Mouse (Mus musculus) right cerebral cortex, postnatal 4 days (tissue): ENCODE results near the gene Coro1a.
"Not testable (repeated sequence)": the region's sequence is repeated elsewhere in the genome, so short reads cannot be mapped to it uniquely, and the experiment has no call there.

ENCODE experiments used
- DNase-seq: peaks from one replicate; pipeline ENCODE4 v3.0.0-alpha.2; 2022

The Coro1a gene

DNA sequence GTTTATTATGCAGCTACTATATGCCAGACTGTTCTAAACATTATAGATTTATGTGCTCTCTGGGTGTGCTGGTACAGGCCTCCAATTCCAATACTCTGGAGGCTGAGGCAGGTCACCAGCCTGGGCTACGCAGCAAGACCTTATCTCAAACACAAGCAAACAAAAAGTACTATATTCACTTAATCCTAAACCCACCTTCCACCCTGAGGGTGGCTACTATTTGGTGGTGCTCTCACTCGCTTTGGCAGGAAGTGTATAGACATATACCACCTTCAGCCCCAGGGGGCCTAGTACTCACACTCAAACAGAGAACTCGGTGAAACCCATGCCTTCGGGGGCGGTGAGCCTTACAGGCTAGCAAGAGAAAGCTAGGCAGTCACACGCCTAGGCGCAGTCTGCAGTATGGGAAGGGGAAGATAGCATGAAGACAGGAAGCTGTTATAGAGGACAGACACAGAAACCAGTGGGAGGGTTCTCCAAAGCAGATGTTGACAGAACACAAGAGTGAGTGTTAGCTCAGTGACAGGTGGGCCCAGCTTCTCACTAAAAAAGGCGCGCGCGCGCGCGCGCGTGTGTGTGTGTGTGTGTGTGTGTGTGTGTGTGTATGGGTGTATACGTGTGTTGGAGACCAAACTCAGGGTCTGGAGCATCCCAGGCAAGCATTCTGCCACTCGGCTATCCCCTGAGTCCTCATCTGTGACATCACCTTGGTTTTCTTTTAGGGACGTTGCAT lies at the start of gene Coro1a:
Coro1a (minus strand) TSS at position 346 of the 733 bp plus-strand sequence.
- no peak for DNase-seq

DNA sequence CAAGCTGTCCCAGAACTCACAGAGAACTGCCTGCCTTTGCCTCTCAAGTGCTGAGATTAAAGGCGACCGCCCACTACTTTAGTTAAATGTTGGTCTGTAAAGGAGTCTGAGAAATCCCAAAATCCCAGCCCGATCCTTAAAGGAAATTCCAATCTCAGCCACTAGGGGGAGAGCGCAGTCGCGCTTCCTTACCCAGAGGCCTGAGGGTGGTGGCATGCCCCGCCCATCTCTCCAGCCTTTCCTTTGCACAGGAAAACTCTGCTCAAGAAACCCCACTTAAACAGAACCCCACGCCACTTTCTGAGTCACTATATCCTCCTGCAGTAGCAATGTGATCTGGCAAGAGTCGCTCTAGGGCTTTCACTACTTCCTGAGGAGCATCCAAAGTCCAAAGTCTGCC lies 47.3 kb upstream of the Coro1a start:
- DNase-seq: peak; percentile 62

DNA sequence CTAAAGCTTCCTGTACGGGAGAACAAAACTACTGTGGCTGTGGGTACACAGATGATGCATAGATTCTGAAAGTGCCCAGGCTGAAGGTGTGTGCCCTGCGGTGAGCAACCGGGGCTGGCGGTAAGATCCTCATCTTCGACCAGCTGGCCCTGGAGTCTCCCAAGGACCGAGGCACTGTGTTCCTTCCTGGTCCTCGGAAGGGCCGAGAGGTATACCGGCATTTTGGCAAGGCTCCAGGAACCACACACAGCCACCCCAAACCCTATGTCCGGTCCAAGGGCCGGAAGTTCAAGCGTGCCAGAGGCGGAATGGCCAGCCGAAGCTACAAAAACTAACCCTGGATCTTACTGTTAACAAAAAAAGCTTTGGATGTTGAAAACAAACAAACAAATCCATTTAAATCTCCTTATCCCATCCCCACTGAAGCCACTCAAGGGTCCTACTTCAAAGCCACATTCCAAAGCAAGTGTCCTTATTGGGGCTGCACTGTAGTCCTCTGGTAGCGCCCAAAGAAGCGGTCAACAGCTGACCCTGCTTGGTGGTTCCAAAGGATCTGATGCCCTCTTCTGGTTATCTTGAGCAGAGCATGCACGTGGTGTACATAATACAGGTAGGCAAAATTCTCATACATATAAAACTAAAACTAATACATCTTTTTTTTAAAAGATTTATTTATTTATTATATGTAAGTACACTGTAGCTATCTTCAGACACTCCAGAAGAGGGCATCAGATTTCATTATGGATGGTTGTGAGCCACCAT lies 42.2 kb upstream of the Coro1a start:
- no peak for DNase-seq

DNA sequence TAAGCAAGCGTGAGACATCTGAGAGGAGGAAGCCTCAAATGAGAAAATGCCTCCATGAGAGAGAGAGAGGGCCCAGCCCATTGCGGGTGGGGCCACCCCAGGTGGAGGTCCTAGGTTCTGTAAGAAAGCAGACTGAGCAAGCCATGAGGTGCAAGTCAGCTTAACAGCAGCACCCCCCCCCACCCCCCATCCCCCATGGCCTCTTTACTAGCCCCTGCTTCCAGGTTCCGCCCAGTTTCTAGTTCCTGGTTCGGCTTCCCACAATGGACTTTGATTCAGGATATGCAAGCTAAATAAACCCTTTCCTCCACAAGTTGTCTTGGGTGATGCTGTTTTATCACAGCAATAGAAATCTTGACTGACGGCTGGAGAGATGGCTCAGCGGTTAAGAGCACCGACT lies 41.2 kb upstream of the Coro1a start:
- no peak for DNase-seq

DNA sequence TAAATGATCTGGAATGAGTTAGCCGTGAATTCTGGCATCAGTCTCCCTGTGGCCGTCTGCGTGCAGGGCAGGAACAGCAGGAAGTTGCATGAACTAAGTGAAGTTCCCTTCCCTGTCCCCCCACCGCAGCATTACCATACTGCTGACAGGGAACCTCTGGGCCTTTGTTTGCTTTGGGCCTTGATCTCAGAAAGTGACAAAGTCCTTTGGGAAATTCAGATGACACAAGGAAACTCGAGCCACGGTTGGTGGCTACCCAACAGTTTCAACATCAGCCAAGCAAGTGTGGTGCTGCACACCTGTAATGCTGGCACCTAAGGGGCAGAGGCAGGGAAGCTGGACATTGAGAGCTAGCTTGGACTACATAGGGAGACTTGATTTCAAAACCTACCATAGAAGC lies 39.2 kb upstream of the Coro1a start:
- no peak for DNase-seq

DNA sequence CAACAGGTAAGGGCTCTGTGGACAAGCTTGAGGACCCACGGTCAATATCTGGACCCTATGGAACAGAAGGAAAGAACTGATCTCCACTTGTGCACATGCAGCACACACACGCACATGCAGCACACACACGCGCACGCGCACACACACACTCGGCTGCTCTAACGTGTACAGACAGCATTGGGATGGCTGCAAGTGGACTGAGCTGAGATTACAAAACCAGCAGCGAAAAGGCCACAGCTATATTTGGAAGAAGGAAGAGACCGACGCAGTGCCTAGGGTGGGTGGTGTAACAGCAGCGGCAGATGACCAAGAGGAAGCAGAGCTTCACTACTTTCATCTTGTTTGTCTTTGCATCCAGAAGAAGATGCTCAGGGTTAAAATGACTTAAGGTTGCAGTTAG lies 38.5 kb upstream of the Coro1a start:
- no peak for DNase-seq

DNA sequence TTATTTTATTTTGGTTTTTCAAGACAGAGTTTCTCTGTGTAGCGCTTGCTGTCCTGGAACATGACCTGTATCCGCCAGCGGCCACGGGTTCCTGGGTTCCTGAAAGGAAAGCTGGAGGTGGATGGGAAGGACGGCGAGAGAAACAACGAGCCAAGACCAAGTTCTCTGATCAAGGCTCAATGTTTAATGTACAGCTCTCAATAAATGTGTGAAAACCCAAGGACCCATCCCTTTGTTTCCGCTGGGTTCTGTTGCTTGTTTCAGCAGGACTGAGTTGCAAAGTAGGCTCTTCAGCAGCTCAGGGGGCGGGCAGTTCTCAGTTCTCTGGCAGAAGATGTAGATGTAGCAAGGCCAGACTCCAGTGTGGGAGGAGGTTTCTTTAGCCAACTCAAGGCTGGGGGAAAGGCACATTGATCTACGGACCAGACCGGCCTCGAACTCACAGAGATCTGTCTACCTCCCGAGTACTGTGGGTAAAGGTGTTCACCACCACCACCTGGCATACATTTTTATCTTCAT lies 34.4 kb upstream of the Coro1a start:
- no peak for DNase-seq

DNA sequence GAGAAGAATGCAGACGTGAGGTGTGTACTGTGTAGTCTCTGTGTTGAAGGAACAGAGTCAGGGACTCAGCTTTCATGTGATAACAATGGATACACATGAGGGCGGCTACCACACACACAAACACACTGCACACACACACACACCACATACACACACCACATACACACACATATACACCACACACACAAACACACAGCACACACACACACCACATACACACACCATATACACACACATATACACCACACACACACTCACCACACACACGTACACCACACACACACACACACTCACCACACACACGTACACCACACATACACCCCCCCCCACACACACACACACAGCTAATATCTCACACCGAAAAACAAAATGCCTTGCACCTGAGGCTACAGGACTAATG lies 33.9 kb upstream of the Coro1a start:
- DNase-seq: no peak

DNA sequence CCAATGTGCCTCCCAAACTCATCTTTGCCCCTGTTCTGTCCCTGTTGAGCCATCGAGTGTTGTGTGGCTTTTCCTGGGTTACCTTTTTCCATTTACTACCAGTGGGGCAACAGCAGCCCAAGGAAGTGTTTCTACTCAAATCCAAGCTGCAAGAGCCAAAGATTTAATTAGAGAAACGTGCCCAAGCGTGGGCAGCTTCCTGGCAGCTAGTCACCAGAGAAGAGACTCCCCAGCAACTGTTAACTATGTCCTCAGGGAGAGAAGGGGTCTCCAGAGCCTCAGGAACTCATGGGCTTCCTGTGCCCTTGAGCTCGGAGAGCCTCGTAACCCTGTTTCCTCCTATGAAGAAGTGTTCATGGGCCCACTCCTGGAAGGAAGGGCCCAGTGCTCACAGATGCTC lies 33.4 kb upstream of the Coro1a start:
- DNase-seq: no peak

DNA sequence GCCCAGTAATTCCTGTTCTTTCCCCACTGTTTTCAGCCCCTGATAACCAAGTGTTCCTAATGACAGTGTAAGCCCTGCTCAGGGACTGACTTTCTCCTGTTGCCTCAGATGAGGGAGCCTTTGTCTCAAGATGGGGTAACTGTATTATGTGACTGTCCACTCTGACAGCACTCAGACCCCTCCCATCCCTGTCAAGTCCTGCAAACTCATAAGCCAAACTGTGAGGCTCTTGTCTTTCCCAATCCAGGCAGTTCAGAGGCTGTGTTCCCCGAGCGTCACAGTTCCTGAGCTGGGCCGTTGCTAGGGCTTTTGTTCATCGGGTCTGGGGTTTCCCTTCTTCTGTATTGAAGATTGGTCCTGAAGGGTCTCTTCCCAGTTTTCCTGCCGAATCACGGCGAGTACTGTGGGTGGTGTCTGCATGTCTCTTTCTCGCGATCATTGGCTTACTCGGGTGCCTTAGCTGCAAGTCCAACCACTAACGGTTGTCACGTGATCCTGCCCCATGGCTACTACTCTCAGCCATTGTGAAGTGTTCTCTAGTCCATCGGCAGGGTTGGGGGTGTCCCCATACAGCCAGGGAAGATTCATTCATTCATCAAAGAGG lies 32.6 kb upstream of the Coro1a start:
- no peak for DNase-seq

DNA sequence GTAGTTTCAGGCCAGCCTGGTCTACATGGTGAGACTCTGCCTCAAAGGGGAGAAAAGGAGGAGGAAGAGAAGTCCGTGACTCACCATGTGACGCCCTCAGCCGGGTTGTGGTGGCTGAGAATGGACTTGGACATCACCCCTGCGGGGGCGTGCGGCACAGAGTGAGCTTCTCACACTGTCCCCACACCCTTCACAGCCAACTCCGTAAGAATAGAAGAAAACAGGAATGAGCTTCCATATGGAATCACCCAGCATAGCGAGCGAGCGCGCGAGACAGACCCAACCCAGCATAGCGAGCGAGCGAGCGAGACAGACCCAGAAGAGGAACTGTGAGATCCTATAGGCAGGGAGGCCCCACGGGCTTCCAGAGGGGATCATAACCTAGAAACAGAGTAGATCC lies 32.0 kb upstream of the Coro1a start:
- peak; percentile 11 for DNase-seq

DNA sequence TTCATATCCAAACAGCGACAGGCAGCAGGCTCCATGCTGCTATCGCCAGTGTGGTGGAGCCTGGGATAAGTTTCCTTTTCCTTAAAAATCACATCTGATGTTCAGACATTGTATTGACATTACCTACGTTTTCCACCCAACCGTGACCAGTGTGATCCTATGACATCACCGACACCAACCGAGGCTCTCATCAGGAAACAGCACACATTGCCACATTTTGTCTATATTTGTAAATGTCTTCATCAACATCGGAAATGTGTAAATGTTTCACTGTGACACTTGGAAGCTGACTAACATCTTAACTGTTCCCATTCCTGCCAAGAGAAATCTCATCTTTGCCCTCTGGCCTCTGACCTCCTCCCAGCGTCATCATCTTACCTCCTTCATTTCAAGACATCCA lies 28.5 kb upstream of the Coro1a start:
- DNase-seq: no peak

DNA sequence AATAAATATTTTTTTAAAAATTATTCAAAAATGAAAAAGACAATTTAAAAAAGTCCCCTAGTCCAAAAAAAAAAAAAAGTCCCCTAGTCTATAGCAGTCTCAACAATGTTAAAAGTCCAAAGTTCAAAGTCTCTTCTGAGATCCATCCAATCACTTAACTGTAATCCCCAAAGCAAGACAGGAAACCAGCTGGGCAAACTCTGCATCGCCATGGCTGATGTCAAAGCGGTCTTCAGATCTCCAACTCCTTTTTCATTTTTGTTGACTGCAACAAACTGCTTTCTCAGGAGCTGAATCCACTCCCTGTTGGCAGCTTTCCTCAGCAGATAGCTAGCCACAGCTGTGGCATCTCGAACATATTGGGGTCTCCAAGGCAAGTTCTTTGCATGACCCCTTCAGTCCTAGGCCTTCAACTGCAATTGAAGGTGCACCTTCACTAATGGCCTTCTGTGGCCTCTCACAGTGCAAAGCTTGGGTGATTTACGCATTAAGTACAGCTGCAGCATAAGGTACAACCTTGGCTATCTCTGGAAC lies 22.7 kb upstream of the Coro1a start:
- DNase-seq: not testable (repeated sequence)

DNA sequence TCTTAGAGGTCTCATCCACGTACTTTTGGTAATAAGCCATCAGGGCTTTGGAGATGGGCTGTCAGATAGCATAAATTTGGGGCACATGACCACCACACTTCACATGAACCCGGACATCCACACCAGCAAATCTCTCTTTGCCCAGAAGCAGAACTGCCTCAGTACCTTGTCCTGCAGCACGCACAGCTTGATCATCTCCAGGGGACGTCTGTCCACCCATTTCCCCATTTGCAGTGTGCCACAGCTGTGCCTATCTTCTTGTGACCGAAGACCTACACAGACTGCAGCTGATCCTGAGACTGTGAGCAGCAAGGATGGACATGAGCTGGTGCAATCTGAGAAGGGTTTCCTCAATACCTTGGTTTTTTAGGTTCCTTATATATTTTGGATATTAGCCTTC lies 18.1 kb upstream of the Coro1a start:
- DNase-seq: no peak

DNA sequence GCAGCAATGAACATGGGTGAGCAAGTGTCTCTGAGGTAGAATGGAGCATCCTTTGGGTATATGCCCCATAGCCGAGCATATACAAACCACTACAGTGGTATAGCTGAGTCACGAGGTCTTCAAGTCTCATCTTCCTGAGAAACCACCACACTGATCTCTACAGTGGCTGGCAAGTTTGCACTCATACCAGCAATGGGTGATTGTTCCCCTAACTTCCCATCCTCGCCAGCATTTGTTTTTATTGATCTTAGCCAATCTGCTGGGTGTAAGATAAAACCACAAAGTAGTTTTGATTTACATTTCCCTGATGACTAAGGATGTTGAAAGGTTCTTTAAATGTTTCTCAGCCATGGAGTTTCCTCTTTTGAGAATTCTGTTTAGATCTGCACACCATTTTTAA lies 17.5 kb upstream of the Coro1a start:
- no peak for DNase-seq

DNA sequence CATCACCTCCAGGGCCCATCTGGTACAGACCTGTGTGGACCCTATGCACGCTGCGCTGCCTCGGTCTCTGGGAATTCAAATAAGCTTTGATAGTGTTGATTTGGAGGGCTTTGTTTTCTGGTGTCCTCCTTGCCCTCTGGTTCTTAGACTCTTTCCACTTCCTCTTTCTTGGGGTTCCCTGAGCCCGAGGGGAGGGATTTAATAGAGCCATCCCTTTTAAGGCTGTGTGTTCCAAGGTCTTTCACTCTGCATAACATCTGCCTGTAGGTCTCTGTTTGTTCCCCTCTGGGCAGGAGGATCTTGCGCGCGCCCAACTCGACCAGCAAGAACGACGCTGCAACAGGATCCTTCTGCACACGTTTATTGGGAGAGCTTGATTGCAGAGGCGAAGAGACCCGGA lies 14.0 kb upstream of the Coro1a start:
- DNase-seq: no peak

DNA sequence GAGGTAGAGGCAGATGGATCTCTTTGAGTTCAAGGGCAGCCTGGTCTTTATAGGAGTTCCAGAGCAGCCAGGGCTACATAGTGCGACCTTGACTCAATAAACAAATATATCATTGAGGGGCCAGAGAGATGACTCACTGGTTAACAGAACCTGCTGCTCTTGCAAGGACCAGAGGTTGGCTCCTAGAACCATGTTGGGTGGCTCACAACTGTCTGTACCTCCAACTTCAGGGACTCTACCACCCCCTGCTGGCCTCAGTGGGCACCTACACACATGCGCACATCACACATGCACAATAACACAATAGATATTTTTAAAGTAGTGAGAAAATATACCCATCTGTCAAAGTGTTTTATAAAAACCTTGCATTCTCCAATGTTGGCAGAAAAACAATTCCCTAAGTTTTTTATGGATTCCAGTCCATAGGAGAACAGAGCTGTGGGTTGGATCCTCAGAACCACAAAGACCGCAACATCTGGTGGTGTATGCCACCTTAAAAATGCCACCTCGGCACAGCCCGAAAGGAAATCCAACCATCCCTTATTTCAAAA lies 11.3 kb upstream of the Coro1a start:
- no peak for DNase-seq

DNA sequence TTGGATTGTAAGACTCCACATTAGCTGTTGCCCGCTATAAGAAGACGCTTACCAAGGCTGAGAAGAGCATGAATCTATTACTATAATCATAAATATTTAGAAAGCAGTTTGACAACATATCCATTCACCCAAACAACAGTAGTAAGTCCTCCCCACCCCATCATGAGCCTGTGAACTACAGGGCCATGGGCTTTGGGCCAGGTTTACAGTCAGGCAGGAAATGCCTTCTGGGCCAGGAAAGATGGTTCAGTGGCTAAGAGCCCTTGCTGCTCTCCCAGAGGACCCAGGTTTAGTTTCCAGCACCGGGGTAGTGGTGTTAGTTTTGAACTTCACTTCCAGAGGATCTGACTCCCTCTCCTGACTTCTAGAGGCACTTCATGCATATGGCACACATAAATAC lies 10.0 kb upstream of the Coro1a start:
- DNase-seq: no peak

DNA sequence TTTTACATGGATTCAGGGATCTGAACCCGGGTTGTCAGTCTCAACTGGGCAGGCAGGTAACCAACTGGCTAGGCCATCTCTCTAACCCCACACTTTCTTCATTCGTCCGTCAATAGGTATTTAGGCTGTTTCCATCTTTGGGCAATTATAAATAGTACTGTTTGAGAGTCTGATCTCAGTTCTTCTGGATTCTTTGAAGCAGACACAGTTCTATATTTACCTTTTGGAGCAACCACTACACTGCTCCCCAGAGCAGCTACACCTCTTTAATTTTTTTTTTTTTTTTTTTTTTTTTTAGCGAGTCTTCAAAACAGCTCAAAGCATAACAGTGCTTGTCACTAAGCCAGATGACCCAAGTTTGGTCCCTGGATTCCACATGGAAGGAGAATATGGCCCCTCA lies 8.1 kb upstream of the Coro1a start:
- no peak for DNase-seq

DNA sequence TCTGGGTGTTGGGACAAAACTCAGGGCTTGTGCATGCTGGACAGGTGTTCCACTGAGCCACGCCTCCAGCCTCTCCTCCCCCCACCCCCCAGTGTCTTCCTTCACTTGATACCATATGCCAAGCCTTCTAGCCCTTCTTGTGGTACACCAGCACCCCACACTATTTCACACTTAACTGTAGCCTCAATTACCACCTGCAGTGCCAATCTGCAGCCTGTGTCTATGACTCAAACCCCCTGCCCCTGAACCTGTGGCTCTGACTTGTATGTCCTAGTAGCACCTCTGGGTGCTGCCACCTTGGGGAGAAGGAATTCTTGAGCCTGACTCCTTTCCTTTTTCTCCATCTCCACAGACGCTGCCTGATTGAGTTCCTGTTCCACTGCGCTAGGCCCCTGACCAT lies 4.3 kb upstream of the Coro1a start:
- DNase-seq: no peak

DNA sequence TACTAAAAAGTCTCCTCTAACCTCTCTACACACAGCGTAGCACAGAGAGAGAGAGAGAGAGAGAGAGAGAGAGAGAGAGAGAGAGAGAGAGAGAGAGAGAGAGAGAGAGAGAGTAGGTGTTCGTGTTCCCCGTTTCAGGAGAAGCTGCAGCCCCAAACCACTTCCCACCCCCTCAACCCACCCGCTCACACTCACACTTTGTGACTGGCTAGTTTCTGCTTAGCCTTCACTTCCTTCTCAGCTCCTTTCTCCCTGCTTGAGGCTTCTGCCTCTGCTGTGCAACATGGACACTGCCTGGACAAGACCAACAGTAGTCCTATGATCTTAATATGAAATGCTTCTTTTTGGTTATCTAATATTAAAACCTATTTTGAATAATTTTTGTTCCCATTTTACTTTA lies 2.7 kb upstream of the Coro1a start:
- no peak for DNase-seq

DNA sequence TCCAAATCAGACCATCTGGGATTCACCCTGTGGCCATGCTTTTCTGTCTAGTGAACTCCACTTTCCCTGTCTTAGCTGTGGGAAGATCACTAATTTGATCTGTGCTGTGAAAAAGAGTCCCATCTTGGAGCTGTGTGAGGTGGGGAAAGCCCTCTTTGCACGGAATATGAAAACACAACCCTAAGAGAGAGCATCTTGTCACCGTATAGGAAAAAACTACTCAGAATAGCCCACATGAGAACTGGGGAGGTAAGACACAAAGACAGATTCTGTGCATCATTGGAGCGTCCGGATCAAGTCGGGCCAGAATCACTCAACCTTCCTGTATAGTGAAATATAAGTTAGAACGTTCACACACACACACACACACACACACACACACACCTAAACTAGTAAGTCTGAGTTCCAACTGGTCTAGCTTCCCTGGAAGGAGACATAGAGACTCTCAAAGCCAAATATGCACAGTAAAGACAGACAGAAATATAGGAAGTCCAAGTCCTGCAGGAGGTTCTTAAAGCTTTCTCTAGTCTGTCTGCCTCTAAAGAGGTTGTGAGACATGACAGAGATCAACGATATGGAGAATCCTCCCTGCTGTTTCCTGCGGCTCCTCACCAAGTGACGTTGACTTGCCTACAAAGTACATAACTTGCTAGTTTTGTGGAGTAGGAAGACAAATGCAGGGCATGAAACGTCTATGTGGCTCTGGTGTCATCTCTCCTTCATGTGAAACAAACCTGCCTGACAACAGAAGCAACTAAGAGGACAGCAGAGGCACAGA lies 777 bp upstream of the Coro1a start:
- DNase-seq: no peak
